Mouse (Mus musculus) CD4-positive helper T cell, adult 2 months (primary cell): ENCODE measurements around the gene Slc22a6.

Experiments used
- DNase-seq: peaks from one replicate; pipeline ENCODE4 v3.0.0-alpha.2; 2012; ENCODE audit warnings: low read depth, missing footprints, low spot score

Gene Slc22a6

DNA sequence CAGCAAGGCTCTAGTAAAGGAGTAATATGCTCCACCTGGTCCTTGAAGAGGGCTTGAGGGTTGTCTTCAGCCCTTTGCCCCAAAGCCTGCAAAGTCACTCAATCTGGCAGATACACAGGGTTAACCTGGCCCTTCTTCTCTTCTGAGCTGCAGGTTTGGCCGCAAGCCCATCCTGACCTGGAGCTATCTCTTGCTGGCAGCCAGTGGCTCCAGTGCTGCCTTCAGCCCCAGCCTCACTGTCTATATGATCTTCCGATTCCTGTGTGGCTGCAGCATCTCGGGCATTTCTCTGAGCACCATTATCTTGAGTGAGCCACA, 12.6 kb upstream of the Slc22a6 start:
- DNase-seq = no peak

DNA sequence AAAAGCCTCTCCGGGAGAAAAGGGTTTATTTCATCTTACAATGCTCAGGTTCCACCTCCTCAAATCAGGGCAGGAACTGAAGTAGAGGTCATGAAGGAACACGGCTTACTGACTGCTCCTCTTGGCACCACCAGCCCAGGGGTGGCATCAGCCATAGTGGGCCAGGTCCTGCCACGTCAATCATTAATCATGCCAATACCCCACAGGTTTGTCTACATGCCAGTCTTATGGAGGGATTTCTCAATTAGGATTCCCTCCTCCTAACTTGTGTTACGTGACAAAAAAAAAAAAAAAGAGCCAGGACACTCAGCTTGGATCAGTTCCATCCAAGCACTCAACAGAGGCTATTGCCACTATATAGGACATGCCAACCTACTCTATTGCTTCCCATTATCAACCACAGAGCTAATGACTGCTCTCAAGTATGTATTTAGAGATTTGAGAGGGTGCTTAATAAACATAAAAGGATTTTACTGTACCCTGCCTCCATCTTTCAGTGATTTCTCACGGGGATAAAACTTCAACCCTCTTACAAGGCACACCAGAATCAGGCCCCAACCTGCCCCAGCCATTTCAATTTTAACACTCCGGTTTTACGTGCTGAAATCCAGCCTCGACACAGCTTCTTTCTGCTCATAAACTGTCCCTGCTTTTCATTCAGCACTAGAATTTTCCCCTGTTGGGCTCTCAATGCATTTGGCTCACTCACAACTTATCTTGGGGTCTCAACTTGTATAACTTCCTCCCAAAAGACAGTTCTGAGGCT, 6.3 kb upstream of the Slc22a6 start:
- DNase-seq = no peak

DNA sequence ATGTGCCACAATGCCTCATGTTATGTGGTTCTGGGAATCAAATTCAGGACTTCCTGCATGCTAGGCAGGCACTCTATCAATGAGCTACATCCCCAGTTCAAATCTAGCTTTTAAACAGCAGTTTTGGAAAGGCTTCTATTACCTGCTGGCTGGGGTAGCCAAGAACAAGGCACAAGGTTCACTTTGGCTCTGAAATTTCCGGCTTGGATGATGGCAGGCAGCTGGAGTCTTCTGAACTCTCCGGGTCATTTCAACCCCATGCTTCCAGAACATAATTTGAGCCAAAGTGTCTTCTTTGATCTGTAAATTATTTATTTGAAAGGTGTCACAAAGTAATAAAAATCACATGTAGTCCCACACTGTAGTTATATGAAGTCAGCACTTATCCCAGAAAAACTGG, 4.7 kb upstream of the Slc22a6 start:
- no peak for DNase-seq

DNA sequence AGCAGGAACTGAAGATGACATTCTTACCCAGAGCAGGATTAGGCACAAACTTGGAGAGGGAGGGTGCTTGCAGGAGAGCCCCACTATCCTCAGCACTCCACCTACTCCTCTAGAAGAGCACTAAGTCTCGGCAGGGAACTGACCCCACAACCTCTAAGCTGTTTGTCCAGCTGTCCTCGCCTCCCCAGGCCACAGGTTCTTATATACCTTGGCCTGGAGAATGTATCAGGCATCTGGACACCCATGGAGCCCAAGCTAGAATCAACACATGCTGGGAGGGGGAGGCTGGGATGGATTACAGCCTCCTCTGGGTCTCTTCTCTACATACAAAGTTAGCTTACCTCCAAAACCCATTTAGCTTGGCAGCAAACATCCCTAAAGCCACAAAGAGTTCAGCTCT, 3.5 kb upstream of the Slc22a6 start:
- DNase-seq = no peak

DNA sequence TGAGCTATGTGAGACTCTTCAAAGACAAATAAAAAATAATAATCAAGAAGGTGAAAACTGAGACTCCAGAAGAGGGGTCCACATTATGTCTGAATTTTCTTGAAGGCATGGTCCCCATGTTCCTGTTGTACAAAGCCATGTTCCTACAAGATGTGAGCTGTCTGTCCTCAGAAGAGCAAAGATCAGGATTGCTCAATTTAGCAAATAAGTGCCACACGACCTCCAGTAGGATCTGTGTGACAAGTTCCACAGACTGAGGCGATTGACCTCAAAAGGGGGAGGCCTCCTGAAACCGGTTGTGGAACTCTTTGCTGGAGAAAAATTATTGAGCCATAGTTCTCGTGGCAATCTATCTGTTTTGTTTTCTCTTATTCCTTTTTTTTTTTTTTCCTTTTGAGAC, 1.5 kb upstream of the Slc22a6 start:
- no peak for DNase-seq

DNA sequence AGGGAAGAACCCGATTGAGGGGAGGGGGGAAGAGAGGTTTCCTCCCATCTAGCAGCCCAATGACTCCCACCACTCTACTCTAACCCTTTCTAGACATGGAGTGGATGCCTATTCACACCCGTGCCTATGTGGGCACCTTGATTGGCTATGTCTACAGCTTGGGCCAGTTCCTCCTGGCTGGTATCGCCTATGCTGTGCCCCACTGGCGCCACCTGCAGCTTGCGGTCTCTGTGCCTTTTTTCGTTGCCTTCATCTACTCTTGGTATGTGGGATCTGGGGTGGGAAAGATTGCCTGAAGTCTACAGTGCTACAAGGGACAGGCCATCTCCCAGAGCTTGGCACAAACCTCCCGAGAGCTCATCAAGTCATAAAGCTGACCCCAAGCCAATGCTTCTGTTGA, 3.3 kb downstream of the Slc22a6 start:
- no peak for DNase-seq

DNA sequence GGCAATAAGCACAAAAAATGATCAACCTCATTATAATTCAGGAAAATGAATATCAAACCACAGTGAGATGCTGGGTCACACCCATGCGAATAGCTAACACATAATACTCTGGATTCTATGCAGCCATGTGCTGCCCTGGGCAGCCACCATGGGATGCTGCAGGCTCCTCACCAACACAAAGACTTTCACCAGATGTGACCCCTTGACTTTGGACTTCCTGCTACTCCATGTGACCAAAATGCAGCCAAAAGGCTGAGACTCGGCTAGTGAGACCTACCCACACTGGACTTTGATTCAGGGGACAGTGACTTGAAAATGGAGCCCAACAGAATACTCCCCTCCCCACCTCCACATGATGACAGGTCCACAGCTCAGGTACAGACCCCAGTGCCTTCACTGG, 12.4 kb downstream of the Slc22a6 start:
- DNase-seq = no peak

DNA sequence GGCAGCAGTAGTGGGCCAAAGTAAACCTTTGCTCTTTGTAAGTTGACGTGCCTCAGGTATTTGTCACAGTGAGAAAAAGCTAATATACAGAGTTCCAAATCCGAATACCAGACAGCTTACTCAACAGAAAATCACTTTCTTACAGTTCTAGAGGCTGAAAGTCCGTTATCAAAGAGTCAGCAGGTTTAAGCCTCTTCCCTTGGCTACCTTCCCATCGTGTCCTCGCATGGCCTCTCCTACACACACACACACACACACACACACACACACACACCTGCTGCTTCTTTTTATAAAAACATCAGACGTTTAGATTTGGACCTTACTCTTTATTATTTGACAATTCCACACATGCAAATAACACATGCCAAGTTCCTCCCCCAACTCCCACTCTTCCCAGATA, 13.0 kb downstream of the Slc22a6 start:
- DNase-seq = no peak

DNA sequence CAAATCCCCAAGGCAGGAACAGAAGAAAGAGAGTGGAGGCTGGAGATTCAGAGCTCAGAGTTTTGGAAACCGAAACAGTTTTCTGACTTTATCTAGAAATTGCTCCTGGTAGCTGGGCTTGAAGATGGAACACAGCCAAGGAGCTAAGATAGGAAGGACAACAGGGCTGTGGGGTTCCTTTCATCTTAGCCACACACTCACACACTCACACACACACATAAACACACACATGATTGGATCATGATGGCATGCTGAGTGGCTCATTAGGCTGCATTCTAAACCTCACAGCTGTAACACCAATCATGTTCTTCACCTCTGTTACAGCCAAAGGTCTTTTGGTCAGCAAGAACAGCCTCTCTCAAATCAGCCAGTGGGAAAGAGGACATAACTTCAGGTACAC, 14.2 kb downstream of the Slc22a6 start:
- DNase-seq = no peak

DNA sequence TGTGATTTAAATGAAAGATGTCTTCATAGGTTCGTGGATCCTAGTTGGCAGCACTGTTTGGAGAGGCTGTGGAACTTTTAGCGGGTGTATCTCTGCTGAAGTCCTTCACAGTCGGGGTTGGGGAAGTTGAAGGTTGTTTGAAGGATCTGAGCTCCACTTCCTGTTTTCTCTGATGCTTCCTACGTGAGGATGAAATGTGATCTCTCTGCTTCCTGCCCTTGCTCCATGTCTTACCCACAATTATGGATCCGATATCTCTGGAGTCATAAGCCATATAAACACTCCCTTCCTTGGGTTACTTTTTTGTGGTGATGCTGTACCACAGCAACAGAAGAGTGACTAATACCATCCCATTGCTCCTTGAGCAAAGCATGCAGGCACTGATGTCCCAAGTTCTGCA, 24.2 kb downstream of the Slc22a6 start:
- DNase-seq = no peak

DNA sequence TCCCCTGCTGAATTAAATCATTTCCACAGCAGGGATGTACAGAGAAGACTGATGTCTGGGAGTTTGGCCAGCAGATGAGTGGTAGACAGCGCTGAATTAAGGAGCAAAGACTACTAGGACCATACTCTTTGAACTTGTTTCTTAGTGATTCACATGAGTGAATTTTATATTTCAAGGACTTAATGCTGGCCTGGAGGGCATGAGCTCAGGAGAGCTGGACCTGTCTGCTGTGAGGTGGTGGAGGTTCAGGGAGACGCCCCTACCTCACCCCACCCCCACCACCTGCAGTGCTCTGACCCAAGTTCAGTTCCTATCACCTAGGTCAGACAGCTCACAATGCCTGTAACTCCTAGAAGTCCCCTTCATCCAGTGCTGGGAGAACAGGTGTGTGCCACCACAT, 28.6 kb downstream of the Slc22a6 start:
- DNase-seq = no peak

DNA sequence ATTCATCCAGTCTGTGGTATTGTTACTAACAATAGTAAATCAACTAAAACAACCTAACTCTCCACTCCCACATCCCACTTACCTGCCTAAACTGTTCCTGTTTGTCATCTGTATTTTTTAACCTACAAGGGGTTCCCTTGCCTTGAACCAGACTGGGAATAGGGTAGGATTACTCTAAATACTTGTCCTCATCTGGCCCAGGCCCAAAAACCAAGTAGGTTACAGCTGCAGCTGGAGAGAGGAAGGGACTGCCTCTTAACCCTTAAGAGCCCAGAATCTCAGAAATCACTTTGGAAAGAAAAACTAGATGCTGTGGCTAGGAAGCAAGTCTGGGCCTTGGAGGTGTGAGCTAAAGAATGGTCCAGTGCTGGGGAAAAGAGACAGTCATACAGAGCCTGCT, 38.0 kb downstream of the Slc22a6 start:
- DNase-seq = no peak

DNA sequence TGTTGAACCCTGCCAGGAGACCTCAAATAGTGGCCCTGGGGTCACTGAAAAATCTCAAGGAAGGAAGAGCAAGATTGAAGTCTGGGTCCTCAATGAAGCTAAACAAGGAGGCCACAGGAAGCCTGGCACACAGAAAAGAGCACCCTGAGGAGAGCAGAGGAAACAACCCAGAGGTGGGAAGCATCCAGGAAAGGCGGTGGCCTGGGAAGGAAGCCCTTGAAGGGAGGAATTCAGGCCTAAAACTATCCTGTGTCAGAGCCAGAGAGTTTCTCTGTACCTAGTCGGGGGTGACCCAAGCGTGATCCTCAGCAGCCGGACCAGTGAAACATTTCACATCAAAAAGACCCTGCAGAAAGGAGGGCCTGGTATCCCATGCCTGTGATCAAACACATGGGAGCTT, 38.5 kb downstream of the Slc22a6 start:
- no peak for DNase-seq

DNA sequence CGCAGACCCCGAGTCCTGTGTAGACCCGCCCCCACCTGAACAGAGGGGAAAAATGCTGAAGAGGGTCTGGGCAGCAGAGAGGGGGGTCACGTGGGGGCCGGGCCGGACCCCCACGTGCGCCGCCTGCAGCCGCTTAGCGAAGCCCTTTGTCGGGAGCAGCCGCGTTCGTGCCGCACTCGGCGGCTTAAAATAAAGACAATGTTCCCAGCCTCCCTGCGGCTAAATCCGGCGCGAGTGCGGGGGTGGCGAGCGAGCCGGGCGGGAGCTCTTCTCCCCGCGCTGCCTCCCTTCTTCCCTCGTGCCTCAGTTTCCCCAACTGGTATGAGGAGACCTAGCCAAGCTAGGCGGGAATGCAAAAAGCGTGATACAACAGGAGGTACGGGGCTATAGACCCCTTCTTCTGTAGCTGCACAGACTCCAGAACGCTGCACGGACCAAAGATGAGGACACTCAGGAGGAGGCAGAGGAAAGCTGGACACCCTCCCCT, 44.0 kb downstream of the Slc22a6 start:
- DNase-seq = no peak

DNA sequence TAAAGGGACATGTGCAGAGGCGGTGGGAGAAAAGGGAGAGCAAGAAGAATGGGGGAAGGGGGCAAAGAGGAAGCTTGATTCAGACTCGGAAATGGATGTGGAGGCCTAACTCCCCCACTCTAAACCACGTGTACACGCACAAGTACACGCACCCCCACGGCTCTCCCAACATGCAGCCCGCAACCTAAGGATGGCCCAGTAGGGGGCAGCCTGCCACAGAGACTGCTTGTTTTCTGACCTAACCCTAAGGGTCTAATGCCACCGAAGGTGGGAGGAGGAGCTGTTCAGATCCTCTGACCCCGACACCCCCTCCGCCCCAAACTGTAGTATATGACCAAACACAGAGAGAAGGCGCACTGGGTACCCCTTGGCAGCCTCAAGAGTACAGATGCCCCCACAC, 44.5 kb downstream of the Slc22a6 start:
- peak; percentile 34 for DNase-seq

DNA sequence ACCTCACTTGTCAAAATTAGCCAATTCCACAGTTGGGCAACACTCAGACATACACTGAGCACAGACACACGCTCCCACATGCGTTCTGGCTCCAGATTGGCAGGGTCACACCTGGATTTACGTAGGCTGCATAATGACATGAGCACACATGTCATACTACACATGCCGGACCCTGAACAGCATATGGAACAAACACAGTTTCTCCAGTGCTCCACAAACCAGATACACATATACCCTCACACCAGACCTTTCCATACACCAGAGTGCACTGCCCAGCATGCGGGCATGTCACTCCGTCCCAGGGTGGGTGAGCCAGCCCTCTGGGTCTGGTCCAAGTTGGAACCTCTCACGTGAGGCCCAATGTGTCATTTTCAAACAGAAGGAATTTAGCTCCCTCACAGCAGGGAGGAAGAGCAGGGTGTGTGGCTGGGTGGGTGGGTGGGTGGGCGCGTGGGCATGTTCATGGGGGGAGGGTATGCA, 45.6 kb downstream of the Slc22a6 start, which contains the start of gene Chrm1:
Gene Chrm1 (plus strand): TSS at position 430 of the 480 bp plus-strand sequence.
- DNase-seq = no peak

DNA sequence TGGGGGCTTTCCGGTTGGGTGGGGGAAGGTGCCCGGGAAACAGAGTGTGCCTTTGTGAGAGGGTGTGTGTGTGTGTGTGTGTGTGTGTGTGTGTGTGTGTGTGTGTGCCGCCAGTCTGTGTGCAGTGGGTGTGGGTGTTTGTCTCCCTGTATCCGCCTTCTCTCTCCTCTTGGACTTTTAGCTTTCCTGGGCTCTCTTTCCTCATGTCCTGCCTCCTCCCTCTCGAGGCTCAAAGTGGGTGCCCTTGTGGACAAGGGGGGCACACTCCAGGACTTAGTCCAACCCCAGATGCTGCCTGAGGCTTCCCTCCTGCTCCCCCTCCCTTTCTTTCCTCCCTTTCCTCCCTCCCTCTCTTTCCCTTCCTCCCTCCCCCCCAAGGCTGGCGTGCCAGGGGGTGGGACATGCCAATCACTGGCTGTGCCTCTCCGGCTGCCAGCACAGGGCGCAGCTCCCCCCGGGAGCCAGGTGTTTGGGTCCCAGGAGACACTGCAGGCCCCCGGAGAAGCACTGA, 46.1 kb downstream of the Slc22a6 start:
- DNase-seq = no peak

DNA sequence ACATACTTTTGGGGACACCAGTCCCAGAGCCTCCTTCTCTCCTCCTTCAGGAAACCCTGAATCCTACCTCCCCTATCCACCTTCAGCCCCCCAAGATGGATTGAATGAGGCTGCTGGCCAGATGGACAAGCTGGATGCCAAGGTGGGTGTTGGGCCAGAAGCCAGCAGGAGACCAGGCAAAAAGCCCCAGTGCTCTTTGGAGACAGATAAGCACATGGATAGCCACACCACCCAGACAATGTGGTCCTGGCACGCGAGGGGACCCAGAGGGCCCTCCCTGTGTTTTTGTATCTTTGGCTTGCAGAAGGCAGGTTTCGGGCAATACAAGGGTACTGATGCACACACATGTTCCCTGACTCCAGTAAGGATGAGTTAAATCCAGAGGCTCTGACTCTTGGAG, 47.0 kb downstream of the Slc22a6 start:
- no peak for DNase-seq

DNA sequence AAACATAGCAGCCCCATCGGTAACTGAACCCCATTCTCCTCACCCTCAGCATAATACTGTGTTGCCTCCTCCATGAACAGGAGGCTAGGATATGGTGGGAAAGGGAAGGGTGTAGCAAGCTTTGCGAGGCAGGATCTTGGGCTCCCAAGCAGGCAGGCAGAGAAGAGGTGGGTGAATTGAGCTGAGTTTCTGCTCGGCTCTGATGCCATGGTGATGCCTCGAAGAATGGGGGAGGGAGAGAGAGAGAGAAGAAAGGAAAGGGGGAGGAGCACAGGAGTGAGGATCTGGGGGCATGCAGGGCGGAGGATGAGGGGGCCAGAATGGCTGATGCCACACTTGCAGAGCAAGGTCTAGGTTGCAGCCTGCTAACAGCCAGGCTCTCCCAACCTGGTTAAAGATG, 47.9 kb downstream of the Slc22a6 start:
- no peak for DNase-seq

DNA sequence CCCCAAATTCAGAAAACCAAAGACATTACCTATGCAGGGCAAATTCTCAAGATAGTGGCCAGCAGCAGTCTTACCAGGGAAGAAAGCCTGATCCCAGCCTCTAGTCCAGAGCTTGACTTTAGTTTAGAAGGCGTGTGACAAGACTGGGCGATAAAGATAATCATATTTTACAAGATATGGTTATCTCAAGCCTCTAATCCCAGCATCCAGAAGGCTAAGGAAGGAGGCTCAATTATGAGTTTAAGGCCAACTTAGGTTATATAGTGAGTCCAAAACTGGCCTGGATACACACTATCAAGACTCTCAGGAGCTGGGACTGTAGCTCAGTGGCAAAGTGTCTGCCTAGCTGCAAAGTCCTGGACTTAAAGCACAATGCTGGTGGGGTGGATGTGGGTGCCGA, 55.0 kb downstream of the Slc22a6 start:
- no peak for DNase-seq

DNA sequence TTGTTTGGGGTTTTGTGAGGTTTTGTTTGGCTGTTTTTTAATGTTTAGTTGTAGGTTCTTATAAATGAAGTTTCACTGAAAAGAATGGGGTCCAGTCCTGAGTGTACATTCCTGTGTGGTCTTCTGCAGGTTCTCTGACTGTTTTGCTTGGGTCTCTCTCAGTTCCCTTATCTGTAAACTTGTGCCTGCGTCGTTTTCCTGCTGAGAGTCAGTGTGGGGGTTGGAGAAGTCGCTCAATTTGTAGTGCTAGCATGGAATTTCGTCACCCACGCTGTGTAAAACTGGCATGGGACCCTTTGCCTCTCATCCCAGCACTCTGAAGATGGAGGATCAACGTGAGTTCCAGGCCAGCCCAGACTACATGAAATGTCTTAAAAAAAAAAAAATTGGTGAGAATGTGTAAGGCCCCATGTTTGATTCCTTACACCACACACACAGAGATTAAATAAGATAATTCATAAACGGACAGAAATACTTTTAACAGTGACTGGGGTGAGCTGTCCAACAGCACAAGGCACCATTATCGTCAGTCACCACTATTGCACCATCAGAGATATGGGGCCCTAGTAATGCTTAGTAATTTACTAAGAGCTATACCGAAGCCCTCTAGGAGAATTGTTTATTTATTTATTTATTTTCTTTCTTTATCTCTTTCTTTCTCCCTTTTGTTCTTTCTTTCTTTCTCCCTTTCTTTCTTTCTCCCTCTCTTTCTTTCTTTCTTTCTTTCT, 55.7 kb downstream of the Slc22a6 start:
- no peak for DNase-seq
